Mouse (Mus musculus) erythroblast, adult 5-6 weeks (primary cell): ENCODE measurements around the gene Mtmr3. TPM values are rescaled to one million over a fixed set of nuclear protein-coding genes. Genes with fewer than 3 reads are reported as not detected.

Experiments used
- total RNA-seq, 2 experiments: library from RNA; stranded (forward) in 1 of 2; stranded (reverse) in 1 of 2; fragments of 150-400 nt in 1 of 2; fragments of 200-764, 138-1000 nt in 1 of 2; gene quantifications; 2 replicates each; pipeline versions ENCODE4 v1.2.3 to v1.2.4; 2015 to 2017; ENCODE audit warnings: low replicate concordance in 2 of 2

Gene Mtmr3
- total RNA-seq, 2 experiments from 2014 or later: 203 to 462 TPM

Other genes with a start within 250 kb of the Mtmr3 start
- gene Hormad2, start 153.8 kb downstream of the Mtmr3 start, total RNA-seq (2015; ENCODE audit: low replicate concordance): not detected in 2 replicates
- not detected in 2 replicates for gene Hormad2, start 153.8 kb downstream of the Mtmr3 start, total RNA-seq (2017; ENCODE audit: low replicate concordance)
- not detected in 2 replicates for gene Gm11032, start 25.2 kb upstream of the Mtmr3 start, total RNA-seq (2015; ENCODE audit: low replicate concordance)
- gene Gm11032, start 25.2 kb upstream of the Mtmr3 start, total RNA-seq (2017; ENCODE audit: low replicate concordance): not detected in 2 replicates
- gene Ascc2, start 42.9 kb upstream of the Mtmr3 start, total RNA-seq (2015; ENCODE audit: low replicate concordance): 5.6 and 13.4 TPM in 2 replicates
- 14.4 and 17.8 TPM in 2 replicates for gene Ascc2, start 42.9 kb upstream of the Mtmr3 start, total RNA-seq (2017; ENCODE audit: low replicate concordance)
- gene Uqcr10, start 109.5 kb upstream of the Mtmr3 start, total RNA-seq (2015; ENCODE audit: low replicate concordance): 44.0 and 50.6 TPM in 2 replicates
- 12.3 and 48.8 TPM in 2 replicates for gene Uqcr10, start 109.5 kb upstream of the Mtmr3 start, total RNA-seq (2017; ENCODE audit: low replicate concordance)
- gene Zmat5, start 109.8 kb upstream of the Mtmr3 start, total RNA-seq (2015; ENCODE audit: low replicate concordance): 10.7 and 15.0 TPM in 2 replicates
- gene Zmat5, start 109.8 kb upstream of the Mtmr3 start, total RNA-seq (2017; ENCODE audit: low replicate concordance): 2.1 and 2.7 TPM in 2 replicates
- 0.58 TPM in 1 of 2 replicates, not detected in the other for gene Cabp7, start 151.9 kb upstream of the Mtmr3 start, total RNA-seq (2015; ENCODE audit: low replicate concordance)
- 0.98 TPM in 1 of 2 replicates, not detected in the other for gene Cabp7, start 151.9 kb upstream of the Mtmr3 start, total RNA-seq (2017; ENCODE audit: low replicate concordance)